Mouse (Mus musculus) lung, adult 2 months (tissue): ENCODE measurements around the gene Olfr307.

Experiments
- CTCF ChIP-seq: fragments of 200-500 bp; IDR thresholded peaks from 2 replicates; pipeline ENCODE4 v1.5.1; 2011; ENCODE audit warnings: mild to moderate bottlenecking, low read length, control low read depth; ENCODE audit not compliant: insufficient read depth
- POLR2A ChIP-seq: fragments of 200-500 bp; IDR thresholded peaks from 2 replicates; pipeline ENCODE4 v1.6.1; 2011; ENCODE audit warnings: low read depth, mild to moderate bottlenecking, control low read depth, low read length, borderline replicate concordance; ENCODE audit errors: extremely low read depth

GRCm38 (mm10) chr7:86337486-86337885 lies at the start of gene Olfr307:
- TF ChIP-seq POLR2A, result no peak
- no peak for TF ChIP-seq CTCF
